Mouse (Mus musculus): ENCODE results near the gene Ffar1.
"Not testable (repeated sequence)": the region's sequence is repeated elsewhere in the genome, so short reads cannot be mapped to it uniquely, and the experiment has no call there.

Ffar1 gene

DNA sequence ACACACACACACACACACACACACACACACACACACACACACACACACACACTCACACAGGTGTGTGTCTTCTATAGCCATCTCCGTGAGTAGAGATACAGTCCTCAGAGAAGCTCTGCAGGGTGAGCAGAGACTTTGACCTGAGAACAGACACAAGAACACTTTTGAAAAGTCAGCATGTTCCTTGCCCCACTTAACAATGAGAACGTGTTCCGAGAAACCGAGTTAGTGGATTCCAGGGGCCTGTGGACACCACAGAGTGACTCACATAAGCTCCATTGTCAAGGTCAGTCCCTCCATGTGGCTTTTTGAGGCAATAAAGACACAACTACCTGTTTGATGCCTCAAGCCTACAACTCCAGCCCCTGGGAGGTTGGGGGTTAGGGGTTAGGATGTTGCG is 14.0 kb downstream of the Ffar1 start:
- DNase-seq: no peak

DNA sequence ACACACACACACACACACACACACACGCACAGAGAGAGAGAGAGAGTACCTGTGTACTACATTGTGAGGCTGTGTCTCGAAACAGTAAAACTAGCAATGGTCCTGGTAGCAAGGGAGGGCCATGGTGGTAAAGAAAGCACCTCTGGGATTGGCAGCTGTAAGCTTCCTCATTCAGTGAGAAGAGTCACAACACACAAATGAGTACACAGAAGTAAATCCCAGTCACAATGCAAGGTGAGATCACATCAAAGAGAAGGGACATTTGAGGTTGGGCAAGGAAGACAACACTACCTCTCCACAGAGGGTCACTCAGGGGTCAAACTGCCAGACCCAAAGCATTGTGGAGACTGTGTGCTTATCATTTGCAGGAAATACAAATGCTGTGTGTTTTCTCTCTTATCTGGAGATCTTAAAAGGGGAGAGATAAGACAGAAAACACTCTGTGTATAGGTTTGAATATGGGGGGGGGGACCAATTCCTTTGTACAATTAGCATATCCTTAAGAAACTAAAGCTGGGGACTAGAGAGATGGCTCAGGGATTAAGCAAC is 14.8 kb downstream of the Ffar1 start:
- DNase-seq: no peak

GRCm38 (mm10) chr7:30844676-30845297 is 16.6 kb downstream of the Ffar1 start:
- no peak for DNase-seq

DNA sequence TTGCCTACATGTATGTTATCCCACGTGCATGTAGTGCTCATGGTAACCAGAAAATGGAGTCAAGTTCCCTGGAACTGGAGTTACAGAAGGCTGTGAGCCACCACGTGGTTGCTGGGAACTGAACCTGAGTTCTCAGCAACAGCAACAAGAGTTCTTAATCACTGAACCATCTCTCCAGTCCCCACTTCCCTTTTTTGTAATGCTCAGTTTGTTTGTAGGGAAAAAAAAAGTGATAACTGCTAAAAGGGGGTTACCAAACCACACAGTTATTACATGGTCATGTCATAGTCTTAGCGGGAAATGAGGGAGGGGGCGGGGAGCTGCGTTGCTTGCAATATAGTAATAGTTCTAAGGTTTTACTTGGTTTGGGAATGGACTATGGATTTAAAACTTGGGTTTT is 19.3 kb downstream of the Ffar1 start:
- DNase-seq: no peak

- DNase-seq: no peak
These were observed 20.0 kb downstream of the Ffar1 start for GRCm38 (mm10) chr7:30841379-30841778.

DNA sequence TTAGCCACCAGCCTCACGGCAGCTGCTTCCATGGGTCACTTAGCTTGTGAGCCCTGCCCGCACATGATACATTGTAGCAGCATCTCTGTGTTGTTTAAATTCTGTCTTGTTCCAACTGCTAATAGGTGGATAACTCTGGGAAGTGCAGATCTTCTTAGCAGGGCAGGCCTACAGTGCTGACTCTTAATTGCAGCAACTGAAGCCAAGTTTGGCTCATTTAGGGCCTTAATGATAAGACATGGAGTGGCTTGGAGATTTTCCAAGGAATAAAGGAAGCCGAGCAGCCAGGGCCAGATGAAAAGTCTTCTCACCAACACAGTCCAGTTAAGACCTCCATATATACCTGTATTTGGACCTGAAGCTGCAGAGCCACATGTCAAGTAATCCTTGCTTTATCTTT is 21.1 kb downstream of the Ffar1 start:
- no peak for DNase-seq

DNA sequence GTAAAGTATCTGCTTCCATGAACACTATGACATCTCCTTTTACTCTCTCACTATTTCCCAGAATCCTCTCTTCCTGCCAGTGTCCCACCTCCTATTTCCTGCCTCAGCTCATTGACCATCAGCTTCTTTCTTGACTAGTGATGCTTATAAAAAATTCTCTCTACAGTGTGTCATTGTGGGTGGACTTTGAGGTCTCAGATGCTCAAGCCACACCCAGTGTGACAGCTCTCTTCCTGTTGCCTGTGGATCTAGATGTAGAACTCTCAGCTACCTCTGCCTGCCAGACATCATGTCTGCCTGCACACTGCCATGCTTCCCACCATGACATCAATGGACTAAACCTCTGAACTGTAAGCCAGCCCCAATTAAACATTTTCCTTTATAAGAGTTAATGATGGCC is 24.1 kb downstream of the Ffar1 start:
- DNase-seq: no peak

- DNase-seq: not testable (repeated sequence)
These were observed 28.7 kb downstream of the Ffar1 start for GRCm38 (mm10) chr7:30832684-30833083.

GRCm38 (mm10) chr7:30832261-30832660 is 29.1 kb downstream of the Ffar1 start:
- DNase-seq: no peak

GRCm38 (mm10) chr7:30829428-30829827 is 31.9 kb downstream of the Ffar1 start:
- no peak for DNase-seq

- not testable (repeated sequence) for DNase-seq
These were observed 32.5 kb downstream of the Ffar1 start for GRCm38 (mm10) chr7:30828871-30829270.

- no peak for DNase-seq
These were observed 34.7 kb downstream of the Ffar1 start for GRCm38 (mm10) chr7:30826660-30827059.

DNA sequence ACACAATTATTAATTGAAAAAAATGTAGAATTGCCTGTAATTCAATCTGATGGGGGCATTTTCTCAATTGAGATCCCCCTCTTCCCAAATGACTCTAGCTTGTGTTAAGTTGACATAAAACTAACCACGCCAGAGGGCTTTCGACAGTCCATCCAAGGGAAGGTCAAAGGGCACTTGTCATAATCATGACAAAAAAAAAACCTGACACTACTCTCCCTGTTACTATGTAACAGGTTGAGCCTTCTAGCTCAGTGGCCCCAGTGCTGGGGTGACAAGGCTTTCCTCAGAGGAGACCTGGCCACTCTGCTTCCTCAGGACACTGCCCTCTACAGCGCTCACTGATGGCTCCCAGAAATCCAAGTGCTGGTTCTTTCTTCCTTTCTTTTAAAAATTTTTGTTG is 37.1 kb downstream of the Ffar1 start:
- DNase-seq: no peak

DNA sequence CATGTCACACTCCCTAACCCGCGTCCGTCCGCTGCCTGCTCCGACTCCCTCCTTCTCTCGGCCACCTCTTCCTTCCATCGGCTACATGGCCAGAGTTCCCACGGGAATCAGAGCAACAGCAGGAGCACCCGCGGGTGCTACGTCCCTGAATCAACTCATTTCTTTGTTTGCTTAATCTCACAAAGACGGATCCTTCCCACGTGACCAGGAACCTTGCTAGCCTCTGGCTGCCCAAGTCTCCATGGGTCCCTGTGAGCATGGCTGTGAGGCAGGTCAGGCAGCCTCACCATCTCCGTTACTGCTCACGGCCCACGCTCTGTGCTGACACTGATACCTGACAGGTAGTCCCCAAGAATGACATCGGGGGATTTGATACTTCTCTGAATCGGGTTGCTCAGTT is 37.7 kb downstream of the Ffar1 start, which contains the start of gene Ffar2:
Ffar2 (minus strand) TSS at position 101 of the 400 bp plus-strand sequence.
- no peak for DNase-seq

GRCm38 (mm10) chr7:30821532-30821931 is 39.8 kb downstream of the Ffar1 start:
- DNase-seq: no peak

- DNase-seq: no peak
These were observed 40.4 kb downstream of the Ffar1 start for GRCm38 (mm10) chr7:30820854-30821445.

- DNase-seq: no peak
These were observed 41.2 kb downstream of the Ffar1 start for GRCm38 (mm10) chr7:30820131-30820530.

- peak in 1 of 2 experiments; percentile 23 for DNase-seq
These were observed 49.0 kb downstream of the Ffar1 start for GRCm38 (mm10) chr7:30812291-30812807.

DNA sequence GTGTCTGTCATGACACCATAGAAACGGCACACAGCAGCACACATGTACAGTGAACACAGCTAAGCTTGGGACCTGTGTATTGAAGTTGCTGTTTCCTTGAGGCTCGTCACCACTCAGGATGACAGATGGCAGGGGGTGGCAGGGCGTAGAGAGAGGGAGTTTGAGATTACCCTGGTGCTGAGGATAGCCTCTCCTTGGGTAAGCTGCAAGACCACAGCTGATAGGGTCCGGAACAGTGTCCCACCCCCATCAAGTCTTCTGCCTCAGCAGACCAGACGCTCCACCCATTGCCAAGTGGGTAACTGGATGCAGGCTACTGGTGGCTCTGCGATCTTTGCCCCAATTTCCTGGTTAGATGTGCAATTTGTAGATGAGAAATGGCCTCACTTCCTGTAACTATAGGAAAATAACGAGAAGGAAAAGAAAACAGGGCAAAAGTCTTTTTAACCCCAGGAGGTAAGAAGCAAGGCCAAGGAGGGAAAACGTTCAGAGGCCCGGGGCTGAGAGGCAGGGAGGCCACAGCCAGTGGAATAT is 49.5 kb downstream of the Ffar1 start:
- DNase-seq: peak in 1 of 2 experiments; percentile 34

GRCm38 (mm10) chr7:30810319-30810718 is 51.0 kb downstream of the Ffar1 start:
- no peak for DNase-seq

Measured in lung, postnatal 4 days (tissue).